Mouse (Mus musculus): ENCODE measurements at regions not wholly inside any gene's neighbourhood (a gene's known extent, or its start where the extent isn't known, plus 50 kb on each side); places are given as distances from the start of the nearest gene placed in this dataset.

DNA sequence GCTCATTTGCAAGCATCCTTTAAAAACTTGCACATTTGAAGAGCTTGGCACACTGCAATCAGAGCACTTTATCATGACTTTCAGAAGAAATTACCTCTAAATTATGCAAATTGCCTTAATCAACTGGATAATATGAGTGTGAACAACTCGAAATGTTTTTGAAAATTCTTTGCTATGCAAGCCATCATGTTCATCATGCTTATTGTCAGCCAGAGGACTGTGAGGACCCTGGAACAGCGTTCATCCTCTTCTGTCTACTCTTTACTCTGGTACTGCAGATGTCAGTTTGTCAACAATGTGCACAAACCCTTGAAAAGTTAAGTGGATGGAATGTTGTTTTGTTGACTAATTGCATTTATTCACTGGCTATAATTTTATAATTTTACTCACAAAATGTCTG, 1899.9 kb upstream of the Slc39a10 start:
- DNase-seq = no peak

DNA sequence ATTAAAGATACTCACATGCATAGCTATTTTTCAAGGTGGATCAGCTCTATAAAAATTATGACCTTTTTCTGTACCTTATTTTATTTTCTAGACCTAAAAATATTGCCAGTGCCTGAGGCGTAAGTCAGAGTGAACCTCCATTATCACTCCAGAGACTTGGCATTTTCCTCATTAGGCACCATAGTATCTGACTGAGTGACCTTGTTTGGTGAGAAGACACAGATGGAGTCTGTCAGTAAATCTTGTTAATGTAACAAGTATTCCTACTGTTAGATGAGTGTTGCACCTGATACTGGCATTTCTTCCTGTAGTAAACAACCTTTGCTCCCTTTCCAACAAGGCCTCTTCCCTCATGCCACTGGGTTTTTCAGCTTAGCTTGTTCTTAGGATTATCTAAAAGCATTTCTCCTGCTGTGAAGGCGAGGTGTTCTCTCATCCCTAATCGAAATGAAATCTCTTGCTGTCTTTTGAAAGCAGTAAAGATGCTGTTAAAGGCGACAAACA, 1860.7 kb upstream of the Slc39a10 start:
- DNase-seq = no peak

DNA sequence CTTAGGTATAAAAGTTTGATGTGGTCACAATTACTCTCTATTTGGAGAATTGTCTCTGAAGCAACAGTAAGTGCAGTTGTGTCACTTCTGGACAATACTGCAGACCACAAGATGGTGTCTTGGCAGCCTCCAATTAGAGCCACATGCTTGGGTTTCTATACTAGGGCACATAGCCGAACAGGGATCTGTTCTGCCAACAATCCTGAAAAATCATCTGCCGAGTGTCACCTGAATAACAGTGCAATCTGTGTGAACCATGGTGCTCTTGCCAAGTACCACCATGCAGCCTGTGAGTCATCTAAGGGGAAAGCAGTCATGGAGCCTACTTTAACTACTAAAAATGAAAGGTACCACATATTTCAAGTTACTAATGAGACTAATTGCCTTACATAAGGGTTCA, 1840.9 kb upstream of the Slc39a10 start:
- DNase-seq = no peak

DNA sequence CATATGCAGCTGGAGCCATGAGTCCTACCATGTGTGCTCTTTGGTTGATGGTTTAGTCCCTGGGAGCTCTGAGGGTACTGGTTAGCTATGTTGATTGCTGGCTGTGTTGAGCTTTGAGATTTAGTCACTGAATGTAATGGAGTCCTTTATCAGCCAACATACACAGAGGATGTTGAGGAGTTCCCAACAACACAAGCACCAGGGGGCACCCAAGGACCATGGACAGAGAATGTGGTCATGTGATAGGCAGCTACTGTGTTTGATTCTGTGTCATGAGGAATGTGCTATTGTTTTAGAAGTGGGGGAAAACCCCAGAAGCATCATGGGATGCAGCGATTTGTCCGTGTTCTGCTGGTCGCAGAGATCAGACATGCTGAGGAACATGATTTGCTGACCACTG, 1816.0 kb upstream of the Slc39a10 start:
- peak; percentile 26 for DNase-seq
